Mouse (Mus musculus): ENCODE results near the gene Krt42. TPM values are rescaled to one million over a fixed set of nuclear protein-coding genes. Genes with fewer than 3 reads are reported as not detected.
A peak's percentile ranks its signal among the peaks of the same experiment; 100 is the strongest.

Krt42 gene
- polyA plus RNA-seq, 1 experiment from 2014 or later: not detected

GRCm38 (mm10) chr11:100262058-100262980 is 7.4 kb downstream of the Krt42 start:
- Histone ChIP-seq H3K4me3 (replicated peaks; ENCODE audit: low read length) (no peak overlapping the region), H3K9me3 (replicated peaks; ENCODE audit: control insufficient read depth, low read length) (no peaks in the 10 kb centered on the region), H3K9ac (ENCODE audit: low read length) (no peak overlapping the region), H3K27ac (ENCODE audit: low read length) (peak overlapping the region; percentile 69), H3K36me3 (ENCODE audit: control insufficient read depth, insufficient read depth, low read length) (no peaks in the 10 kb centered on the region), H3K4me1 (ENCODE audit: control insufficient read depth, insufficient read depth, low read length) (peaks cover 8% of the 10 kb centered on the region; the same call in 1 of the 2 replicates), H3K27me3 (ENCODE audit: control insufficient read depth, insufficient read depth, low read length) (no peaks in the 10 kb centered on the region), H3K4me2 (ENCODE audit: low read depth, low read length) (no peak overlapping the region)
- WGBS: 25% methylated on average over 13 of the region's 13 CpGs
- ATAC-seq (ENCODE audit: insufficient read depth, low FRiP score): peak; percentile 64

- Histone ChIP-seq H3K9ac (ENCODE audit: low read length) (no peak overlapping the region), H3K27ac (ENCODE audit: low read length) (peak overlapping the region; percentile 69), H3K4me3 (replicated peaks; ENCODE audit: low read length) (no peak overlapping the region), H3K9me3 (replicated peaks; ENCODE audit: control insufficient read depth, low read length) (no peaks in the 10 kb centered on the region), H3K27me3 (ENCODE audit: control insufficient read depth, insufficient read depth, low read length) (no peaks in the 10 kb centered on the region), H3K36me3 (ENCODE audit: control insufficient read depth, insufficient read depth, low read length) (no peaks in the 10 kb centered on the region), H3K4me1 (ENCODE audit: control insufficient read depth, insufficient read depth, low read length) (peaks cover 8% of the 10 kb centered on the region; the same call in 1 of the 2 replicates), H3K4me2 (ENCODE audit: low read depth, low read length) (no peak overlapping the region)
- 0 out of 2 replicates have a peak, but pooled peaks have one; percentile 30 for ATAC-seq (ENCODE audit: insufficient read depth, low FRiP score)
- WGBS: 70% methylated on average over 9 of the region's 9 CpGs
These were observed 8.5 kb downstream of the Krt42 start for GRCm38 (mm10) chr11:100261235-100261605.

- WGBS: 71% methylated on average over 21 of the region's 21 CpGs
- Histone ChIP-seq H3K27ac (ENCODE audit: low read length) (peak within 1 kb of the TSS; percentile 69), H3K27me3 (ENCODE audit: control insufficient read depth, insufficient read depth, low read length) (no peaks in the 10 kb centered on the region), H3K4me1 (ENCODE audit: control insufficient read depth, insufficient read depth, low read length) (peaks cover 8% of the 10 kb centered on the region; the same call in 1 of the 2 replicates), H3K4me3 (replicated peaks; ENCODE audit: low read length) (0 out of 2 replicates have a peak within 1 kb of the TSS, but pooled peaks have one; percentile 7), H3K9me3 (replicated peaks; ENCODE audit: control insufficient read depth, low read length) (no peaks in the 10 kb centered on the region), H3K36me3 (ENCODE audit: control insufficient read depth, insufficient read depth, low read length) (no peaks in the 10 kb centered on the region), H3K4me2 (ENCODE audit: low read depth, low read length) (peak within 1 kb of the TSS; percentile 35; the same call in 1 of the 2 replicates), H3K9ac (ENCODE audit: low read length) (no peak within 1 kb of the TSS)
- peak; percentile 33; the same call in 1 of the 2 replicates for ATAC-seq (ENCODE audit: insufficient read depth, low FRiP score)
These were observed 9.0 kb downstream of the Krt42 start, which contains the start of gene Krt17 for GRCm38 (mm10) chr11:100260514-100261234. Gene Krt17 (minus strand): TSS chr11:100261029.

- H3K9me3 ChIP-seq (replicated peaks; ENCODE audit: control insufficient read depth, low read length): no peaks in the 10 kb centered on the region
- no peak for ATAC-seq (ENCODE audit: insufficient read depth, low FRiP score)
- no peak overlapping the region for H3K4me3 ChIP-seq (replicated peaks; ENCODE audit: low read length)
- H3K36me3 ChIP-seq (ENCODE audit: control insufficient read depth, insufficient read depth, low read length): no peaks in the 10 kb centered on the region
- WGBS: 88% methylated on average over 9 of the region's 9 CpGs
- H3K27ac ChIP-seq (ENCODE audit: low read length): no peak overlapping the region
- peaks cover 8% of the 10 kb centered on the region; the same call in 1 of the 2 replicates for H3K4me1 ChIP-seq (ENCODE audit: control insufficient read depth, insufficient read depth, low read length)
- no peak overlapping the region for H3K9ac ChIP-seq (ENCODE audit: low read length)
- no peaks in the 10 kb centered on the region for H3K27me3 ChIP-seq (ENCODE audit: control insufficient read depth, insufficient read depth, low read length)
- H3K4me2 ChIP-seq (ENCODE audit: low read depth, low read length): no peak overlapping the region
These were observed 10.6 kb downstream of the Krt42 start for GRCm38 (mm10) chr11:100259079-100259478.

GRCm38 (mm10) chr11:100257967-100258366 is 11.7 kb downstream of the Krt42 start:
- H3K27me3 ChIP-seq (ENCODE audit: control insufficient read depth, insufficient read depth, low read length): no peaks in the 10 kb centered on the region
- H3K27ac ChIP-seq (ENCODE audit: low read length): no peak overlapping the region
- H3K4me1 ChIP-seq (ENCODE audit: control insufficient read depth, insufficient read depth, low read length): peaks cover 8% of the 10 kb centered on the region; the same call in 1 of the 2 replicates
- H3K9ac ChIP-seq (ENCODE audit: low read length): no peak overlapping the region
- WGBS: 79% methylated on average over 1 of the region's 1 CpGs
- no peak for ATAC-seq (ENCODE audit: insufficient read depth, low FRiP score)
- no peaks in the 10 kb centered on the region for H3K9me3 ChIP-seq (replicated peaks; ENCODE audit: control insufficient read depth, low read length)
- no peaks in the 10 kb centered on the region for H3K36me3 ChIP-seq (ENCODE audit: control insufficient read depth, insufficient read depth, low read length)
- H3K4me3 ChIP-seq (replicated peaks; ENCODE audit: low read length): no peak overlapping the region
- no peak overlapping the region for H3K4me2 ChIP-seq (ENCODE audit: low read depth, low read length)

- Histone ChIP-seq H3K9ac (ENCODE audit: low read length) (no peak overlapping the region), H3K36me3 (ENCODE audit: control insufficient read depth, insufficient read depth, low read length) (no peaks in the 10 kb centered on the region), H3K9me3 (replicated peaks; ENCODE audit: control insufficient read depth, low read length) (no peaks in the 10 kb centered on the region), H3K27ac (ENCODE audit: low read length) (no peak overlapping the region), H3K27me3 (ENCODE audit: control insufficient read depth, insufficient read depth, low read length) (no peaks in the 10 kb centered on the region), H3K4me1 (ENCODE audit: control insufficient read depth, insufficient read depth, low read length) (no peaks in the 10 kb centered on the region), H3K4me3 (replicated peaks; ENCODE audit: low read length) (no peak overlapping the region), H3K4me2 (ENCODE audit: low read depth, low read length) (no peak overlapping the region)
- 91% methylated on average over 6 of the region's 6 CpGs for WGBS
- no peak for ATAC-seq (ENCODE audit: insufficient read depth, low FRiP score)
These were observed 14.2 kb downstream of the Krt42 start for GRCm38 (mm10) chr11:100255514-100255913.

GRCm38 (mm10) chr11:100254360-100255090 is 15.1 kb downstream of the Krt42 start:
- Histone ChIP-seq H3K9me3 (replicated peaks; ENCODE audit: control insufficient read depth, low read length) (no peaks in the 10 kb centered on the region), H3K4me3 (replicated peaks; ENCODE audit: low read length) (no peak overlapping the region), H3K4me2 (ENCODE audit: low read depth, low read length) (no peak overlapping the region), H3K27ac (ENCODE audit: low read length) (no peak overlapping the region), H3K36me3 (ENCODE audit: control insufficient read depth, insufficient read depth, low read length) (no peaks in the 10 kb centered on the region), H3K9ac (ENCODE audit: low read length) (no peak overlapping the region), H3K4me1 (ENCODE audit: control insufficient read depth, insufficient read depth, low read length) (no peaks in the 10 kb centered on the region), H3K27me3 (ENCODE audit: control insufficient read depth, insufficient read depth, low read length) (no peaks in the 10 kb centered on the region)
- WGBS: 53% methylated on average over 5 of the region's 5 CpGs
- ATAC-seq (ENCODE audit: insufficient read depth, low FRiP score): no peak

GRCm38 (mm10) chr11:100248852-100249465 is 20.7 kb downstream of the Krt42 start, which contains the start of gene Krt16:
Gene Krt16 (minus strand): TSS chr11:100248902.
- Histone ChIP-seq H3K9me3 (replicated peaks; ENCODE audit: control insufficient read depth, low read length) (no peaks in the 10 kb centered on the region), H3K4me1 (ENCODE audit: control insufficient read depth, insufficient read depth, low read length) (no peaks in the 10 kb centered on the region), H3K9ac (ENCODE audit: low read length) (no peak within 1 kb of the TSS), H3K4me2 (ENCODE audit: low read depth, low read length) (no peak within 1 kb of the TSS), H3K36me3 (ENCODE audit: control insufficient read depth, insufficient read depth, low read length) (no peaks in the 10 kb centered on the region), H3K27me3 (ENCODE audit: control insufficient read depth, insufficient read depth, low read length) (no peaks in the 10 kb centered on the region), H3K27ac (ENCODE audit: low read length) (no peak within 1 kb of the TSS), H3K4me3 (replicated peaks; ENCODE audit: low read length) (no peak within 1 kb of the TSS)
- WGBS: 70% methylated on average over 7 of the region's 7 CpGs
- ATAC-seq (ENCODE audit: insufficient read depth, low FRiP score): no peak

Measured in stomach, embryonic 16.5 days (tissue).